Mouse (Mus musculus) heart, embryonic 13.5 days (tissue): Measurements from ENCODE around the gene Jak3. TPM values are rescaled to one million over a fixed set of nuclear protein-coding genes. Genes with fewer than 3 reads are reported as not detected.
"Not testable (repeated sequence)": the region's sequence is repeated elsewhere in the genome, so short reads cannot be mapped to it uniquely, and the experiment has no call there.

Experiments
- ATAC-seq: fragments of 200-750 bp; cut with Nextera tagmentation; 2 replicates; pipeline ENCODE4 v1.8.0; 2017; ENCODE audit warnings: moderate TSS enrichment; ENCODE audit not compliant: insufficient number of reproducible peaks, low FRiP score, low TSS enrichment; ENCODE audit errors: extremely low read depth
- H3K27ac ChIP-seq: fragments of 300-500 bp; sonication (generic); replicated peaks from 2 replicates; pipeline ENCODE4 v1.5.1; 2015; ENCODE audit warnings: moderate library complexity, mild to moderate bottlenecking, inconsistent platforms
- H3K27me3 ChIP-seq: fragments of 300-500 bp; sonication (generic); replicated peaks from 2 replicates; pipeline ENCODE4 v1.6.1; 2015; ENCODE audit warnings: mild to moderate bottlenecking, inconsistent platforms
- H3K36me3 ChIP-seq: fragments of 300-500 bp; sonication (generic); 2 replicates; pipeline ENCODE4 v1.6.1; 2015; ENCODE audit warnings: mild to moderate bottlenecking, inconsistent platforms
- H3K4me1 ChIP-seq: fragments of 300-500 bp; sonication (generic); 2 replicates; pipeline ENCODE4 v1.6.1; 2015; ENCODE audit warnings: inconsistent platforms
- H3K4me2 ChIP-seq: fragments of 300-500 bp; sonication (generic); 2 replicates; pipeline ENCODE4 v1.6.1; 2015; ENCODE audit warnings: inconsistent platforms, mild to moderate bottlenecking, moderate library complexity
- H3K4me3 ChIP-seq: fragments of 300-500 bp; sonication (generic); 2 replicates; pipeline ENCODE4 v1.5.1; 2015; ENCODE audit warnings: moderate library complexity, mild to moderate bottlenecking, inconsistent platforms
- H3K9ac ChIP-seq: fragments of 300-500 bp; sonication (generic); 2 replicates; pipeline ENCODE4 v1.6.1; 2015; ENCODE audit warnings: inconsistent platforms, mild to moderate bottlenecking, moderate library complexity
- H3K9me3 ChIP-seq: fragments of 300-500 bp; sonication (generic); 2 replicates; pipeline ENCODE4 v1.6.1; 2016; ENCODE audit warnings: inconsistent platforms
- WGBS: fragments of 180-500 bp; shearing (Covaris S2); methylation state at CpG from one replicate; pipeline ENCODE4 v1.1.7; 2015; ENCODE audit warnings: mixed read lengths; 5-methylcytosine and 5-hydroxymethylcytosine counted together
- microRNA-seq: library from miRNA; unstranded; fragments of <30 nt; microRNA quantifications from one replicate; pipeline ENCODE4, GENCODE M21; 2016
- polyA plus RNA-seq: library from polyadenylated mRNA; unstranded; fragments of >200 nt; fragmentation: Nextera tagmentation; extraction: Ambion mirVana; gene quantifications from 2 replicates; pipeline ENCODE4 v1.2.1, GENCODE M21; 2015

Gene Jak3
- polyA plus RNA-seq, 1 experiment from 2014 or later = 7.7 TPM

DNA sequence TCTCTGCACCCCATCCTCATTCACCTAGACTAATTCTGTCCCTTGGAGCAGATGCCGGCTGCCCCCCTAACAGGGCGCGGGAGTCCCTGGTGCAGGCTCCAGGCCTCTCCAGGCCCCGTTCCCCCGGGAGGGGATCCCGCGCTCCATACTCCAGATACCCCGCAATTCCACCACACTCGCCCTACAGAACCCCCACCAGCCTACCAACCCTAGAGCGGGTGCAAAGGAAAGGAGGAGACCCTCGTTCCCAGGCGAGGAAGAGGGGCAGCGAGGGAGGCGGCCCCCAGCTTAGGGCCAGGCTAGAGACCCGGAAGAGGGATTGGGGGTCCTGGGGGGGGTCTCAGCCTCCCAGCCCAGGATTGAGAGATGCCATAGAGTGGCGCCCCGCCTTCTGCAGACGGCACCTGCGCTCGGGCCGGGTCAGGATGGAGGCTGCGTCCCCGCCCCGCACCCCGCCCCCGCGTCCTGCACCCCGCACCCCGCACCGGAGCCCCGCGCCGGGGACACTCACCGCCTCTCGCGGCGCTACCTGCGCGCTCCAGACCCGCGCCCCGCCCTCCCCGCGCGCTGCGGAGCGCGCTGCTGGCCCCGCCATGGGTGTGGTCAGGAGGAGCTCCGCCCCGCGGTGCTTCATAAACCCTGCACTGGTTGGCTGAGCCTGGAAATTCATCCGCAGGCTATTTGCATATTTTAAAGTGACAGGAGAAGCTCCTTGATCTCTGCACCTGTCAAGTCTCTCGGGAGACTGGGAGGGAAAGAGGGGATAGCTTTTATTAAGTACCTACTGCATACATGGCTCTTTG lies 49.2 kb downstream of the Jak3 start, which contains the start of gene Fcho1:
TSS of gene Fcho1 (minus strand) at position 595 of the 803 bp plus-strand sequence.
- Histone ChIP-seq H3K4me3 (peak within 1 kb of the TSS; percentile 69), H3K27ac (no peak within 1 kb of the TSS), H3K27me3 (peaks cover 92% of the 10 kb centered on the region), H3K9me3 (no peaks in the 10 kb centered on the region), H3K36me3 (no peaks in the 10 kb centered on the region), H3K9ac (peak within 1 kb of the TSS; percentile 78), H3K4me1 (peaks cover 19% of the 10 kb centered on the region; the same call in 1 of the 2 replicates), H3K4me2 (peak within 1 kb of the TSS; percentile 87)
- ATAC-seq = peak; percentile 44
- 2% methylated on average over 52 of the region's 54 CpGs for WGBS

DNA sequence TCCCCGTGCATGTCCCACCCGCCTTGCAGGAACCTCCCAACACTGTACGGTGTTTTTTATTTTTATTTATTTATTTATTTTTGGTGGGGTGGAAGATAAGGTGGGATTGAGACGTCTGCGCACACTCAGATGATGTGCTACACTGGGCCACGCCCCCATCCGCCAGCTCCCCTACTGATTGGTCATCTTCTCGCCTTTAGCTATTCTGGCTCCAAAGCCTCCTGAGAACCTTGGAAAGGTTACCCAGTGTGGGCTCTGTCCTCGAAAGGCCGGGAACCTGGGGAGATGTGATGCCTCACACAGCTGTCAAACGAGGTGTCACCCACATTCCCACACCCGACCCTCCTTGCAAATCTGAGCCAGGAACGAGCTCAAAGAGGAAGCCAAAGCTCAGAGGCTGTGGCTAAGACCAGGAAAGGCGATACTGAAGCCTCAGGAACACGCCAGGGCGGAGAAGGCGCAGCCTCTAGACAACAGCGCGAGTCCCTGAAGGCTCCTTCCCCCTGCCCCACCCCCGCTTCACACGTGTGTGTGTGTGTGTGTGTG lies 52.2 kb downstream of the Jak3 start:
- WGBS = 6% methylated on average over 20 of the region's 21 CpGs
- H3K9ac ChIP-seq = peak overlapping the region; percentile 58
- no peaks in the 10 kb centered on the region for H3K9me3 ChIP-seq
- H3K4me2 ChIP-seq = peak overlapping the region; percentile 68
- no peak overlapping the region for H3K27ac ChIP-seq
- peak overlapping the region; percentile 38 for H3K4me3 ChIP-seq
- H3K36me3 ChIP-seq = no peaks in the 10 kb centered on the region
- no peak for ATAC-seq
- peaks cover 19% of the 10 kb centered on the region; the same call in 1 of the 2 replicates for H3K4me1 ChIP-seq
- peaks cover 74% of the 10 kb centered on the region for H3K27me3 ChIP-seq

DNA sequence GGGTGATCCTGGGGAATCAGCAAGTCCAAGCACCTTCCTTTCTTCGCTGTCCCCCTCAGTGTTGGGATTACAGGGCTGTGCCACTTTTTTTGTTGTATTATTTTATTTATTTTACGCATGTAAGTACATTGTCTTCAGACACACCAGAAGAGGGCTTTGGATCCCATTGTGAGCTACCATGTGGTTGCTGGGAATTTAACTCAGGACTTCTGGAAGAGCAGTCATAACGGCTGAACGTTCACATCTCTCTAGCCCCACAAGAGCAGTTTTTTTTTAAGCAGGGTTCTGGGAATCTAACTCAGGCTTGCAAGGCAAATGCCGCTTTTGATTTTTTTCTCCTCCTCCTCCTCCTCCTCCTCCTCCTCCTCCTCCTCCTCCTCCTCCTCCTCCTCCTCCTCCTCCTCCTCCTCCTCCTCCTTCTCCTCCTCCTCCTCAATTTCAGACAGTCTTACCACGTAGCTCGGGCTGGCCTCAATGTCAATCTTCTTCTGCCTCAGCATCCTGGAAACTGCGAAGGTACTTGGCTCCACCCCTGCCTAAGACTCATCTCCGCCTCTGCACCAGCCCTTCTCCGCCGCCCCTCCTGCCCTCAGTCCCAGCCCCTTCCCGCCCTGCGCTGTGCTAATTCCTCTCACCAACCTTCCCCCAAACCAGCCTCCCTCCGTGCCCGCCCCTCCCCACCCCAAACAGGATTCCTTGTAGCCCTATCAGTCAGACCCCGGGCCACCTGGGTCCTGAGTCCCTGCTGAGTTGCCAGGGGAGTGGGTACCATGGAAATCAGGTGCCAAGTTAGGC lies 52.9 kb downstream of the Jak3 start:
- H3K4me3 ChIP-seq = peak overlapping the region; percentile 38
- no peak for ATAC-seq

DNA sequence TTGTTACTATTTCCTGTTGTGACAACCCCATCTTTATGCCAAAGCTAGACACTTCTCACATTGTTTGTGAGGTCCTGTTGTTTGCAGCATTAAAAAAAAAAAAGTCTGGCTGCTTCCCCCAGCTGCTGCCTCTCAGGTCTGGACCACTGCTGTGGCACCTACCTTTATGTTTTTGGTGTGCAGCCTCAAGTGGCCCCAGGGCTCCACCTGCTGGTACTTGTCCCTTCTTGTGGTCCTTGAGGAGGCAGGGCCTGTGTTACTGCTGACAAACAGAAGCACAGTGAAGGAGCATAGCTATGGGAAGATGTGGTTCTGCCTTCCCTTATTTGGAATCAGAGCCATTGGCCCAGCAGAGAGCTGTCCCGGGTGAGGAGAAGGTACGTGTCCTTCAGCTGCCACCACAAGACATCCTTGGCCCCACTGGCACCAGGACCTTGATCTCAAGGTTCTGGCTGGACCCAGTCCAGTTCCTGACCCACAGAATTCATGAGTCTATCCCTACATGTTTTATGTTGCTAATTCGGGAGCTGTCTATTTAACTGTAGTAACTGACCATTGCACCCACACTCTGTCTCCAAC lies 55.6 kb downstream of the Jak3 start:
- 38% methylated on average over 3 of the region's 3 CpGs for WGBS
- Histone ChIP-seq H3K9ac (no peak overlapping the region), H3K4me1 (peaks cover 13% of the 10 kb centered on the region; the same call in 1 of the 2 replicates), H3K27me3 (peaks cover 44% of the 10 kb centered on the region), H3K4me3 (no peak overlapping the region), H3K4me2 (no peak overlapping the region), H3K36me3 (no peaks in the 10 kb centered on the region), H3K9me3 (no peaks in the 10 kb centered on the region), H3K27ac (no peak overlapping the region)
- ATAC-seq = no peak

More for the DNA sequence above, 52.9 kb downstream of the Jak3 start:
- no peaks in the 10 kb centered on the region for H3K36me3 ChIP-seq
- peaks cover 19% of the 10 kb centered on the region; the same call in 1 of the 2 replicates for H3K4me1 ChIP-seq
- H3K9ac ChIP-seq = peak overlapping the region; percentile 58
- peak overlapping the region; percentile 68 for H3K4me2 ChIP-seq
- H3K9me3 ChIP-seq = no peaks in the 10 kb centered on the region
- WGBS = 9% methylated on average over 15 of the region's 16 CpGs
- no peak overlapping the region for H3K27ac ChIP-seq
- peaks cover 71% of the 10 kb centered on the region for H3K27me3 ChIP-seq

DNA sequence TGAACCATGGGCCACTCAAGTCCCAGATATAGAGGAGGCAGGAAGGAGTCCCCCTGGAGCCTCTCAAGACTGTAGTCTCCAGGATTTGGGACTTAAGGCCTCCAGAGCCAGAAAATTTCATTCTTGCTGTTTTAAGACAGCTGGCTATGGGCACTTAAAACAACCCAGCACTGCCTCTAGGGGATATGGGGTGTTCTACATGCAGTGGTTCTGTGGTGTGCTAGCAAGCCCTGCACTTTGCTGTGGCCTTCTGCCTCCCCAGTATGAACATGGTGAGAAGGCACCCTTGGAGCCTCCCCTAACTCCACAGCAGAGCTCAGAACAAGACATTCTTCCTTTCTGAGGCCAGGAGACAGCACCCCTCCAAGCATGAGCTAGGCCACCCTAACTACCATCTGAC lies 62.2 kb downstream of the Jak3 start:
- H3K4me1 ChIP-seq, H3K4me3 ChIP-seq, H3K36me3 ChIP-seq, H3K9me3 ChIP-seq, H3K4me2 ChIP-seq, ATAC-seq, H3K27ac ChIP-seq, H3K9ac ChIP-seq: not testable (repeated sequence)
- H3K27me3 ChIP-seq = peaks cover 21% of the 10 kb centered on the region

Small RNAs within 50 kb of the gene (microRNA-seq; reads per million reads assigned to microRNA genes)
- not detected for gene Mir6769b

Other genes with a start within 250 kb of the Jak3 start
- 33.0 and 35.5 TPM in 2 replicates for gene Abhd8, start 212.6 kb upstream of the Jak3 start, polyA plus RNA-seq
- 165 and 186 TPM in 2 replicates for gene Mrpl34, start 211.3 kb upstream of the Jak3 start, polyA plus RNA-seq
- gene Dda1, start 207.1 kb upstream of the Jak3 start, polyA plus RNA-seq = 75.6 and 87.1 TPM in 2 replicates
- gene Ano8, start 190.3 kb upstream of the Jak3 start, polyA plus RNA-seq = 0.63 and 0.78 TPM in 2 replicates
- gene Gtpbp3, start 188.2 kb upstream of the Jak3 start, polyA plus RNA-seq = 11.6 and 12.6 TPM in 2 replicates
- 133 and 135 TPM in 2 replicates for gene Plvap, start 164.5 kb upstream of the Jak3 start, polyA plus RNA-seq
- 0.48 and 0.65 TPM in 2 replicates for gene Ccdc194, start 150.6 kb upstream of the Jak3 start, polyA plus RNA-seq
- gene Bst2, start 138.8 kb upstream of the Jak3 start, polyA plus RNA-seq = 34.0 and 39.5 TPM in 2 replicates
- gene Mvb12a, start 133.4 kb upstream of the Jak3 start, polyA plus RNA-seq = 58.8 and 59.5 TPM in 2 replicates
- gene Tmem221, start 117.4 kb upstream of the Jak3 start, polyA plus RNA-seq = 0.27 and 0.41 TPM in 2 replicates
- not detected in 2 replicates for gene Nxnl1, start 109.7 kb upstream of the Jak3 start, polyA plus RNA-seq
- 18.2 and 18.3 TPM in 2 replicates for gene Slc27a1, start 107.4 kb upstream of the Jak3 start, polyA plus RNA-seq
- gene Pgls, start 84.1 kb upstream of the Jak3 start, polyA plus RNA-seq = 169 and 172 TPM in 2 replicates
- gene Fam129c, start 78.6 kb upstream of the Jak3 start, polyA plus RNA-seq = 1.2 and 1.8 TPM in 2 replicates
- gene Colgalt1, start 65.3 kb upstream of the Jak3 start, polyA plus RNA-seq = 54.8 and 58.3 TPM in 2 replicates
- gene Unc13a, start 4.5 kb upstream of the Jak3 start, polyA plus RNA-seq = 0.39 and 0.40 TPM in 2 replicates
- gene Insl3, start 12.9 kb downstream of the Jak3 start, polyA plus RNA-seq = 1.5 and 2.1 TPM in 2 replicates
- 2.8 and 3.3 TPM in 2 replicates for gene B3gnt3, start 25.5 kb downstream of the Jak3 start, polyA plus RNA-seq
- gene Fcho1, start 49.4 kb downstream of the Jak3 start, polyA plus RNA-seq = 1.7 and 2.3 TPM in 2 replicates
- 3.4 and 4.0 TPM in 2 replicates for gene Zfp709, start 205.7 kb downstream of the Jak3 start, polyA plus RNA-seq
- 1.6 and 3.3 TPM in 2 replicates for gene Zfp882, start 232.3 kb downstream of the Jak3 start, polyA plus RNA-seq
- 23.8 and 25.1 TPM in 2 replicates for gene Zfp617, start 232.3 kb downstream of the Jak3 start, polyA plus RNA-seq